Mouse (Mus musculus): ENCODE results near the gene Trnau1ap.

Gene Trnau1ap

DNA sequence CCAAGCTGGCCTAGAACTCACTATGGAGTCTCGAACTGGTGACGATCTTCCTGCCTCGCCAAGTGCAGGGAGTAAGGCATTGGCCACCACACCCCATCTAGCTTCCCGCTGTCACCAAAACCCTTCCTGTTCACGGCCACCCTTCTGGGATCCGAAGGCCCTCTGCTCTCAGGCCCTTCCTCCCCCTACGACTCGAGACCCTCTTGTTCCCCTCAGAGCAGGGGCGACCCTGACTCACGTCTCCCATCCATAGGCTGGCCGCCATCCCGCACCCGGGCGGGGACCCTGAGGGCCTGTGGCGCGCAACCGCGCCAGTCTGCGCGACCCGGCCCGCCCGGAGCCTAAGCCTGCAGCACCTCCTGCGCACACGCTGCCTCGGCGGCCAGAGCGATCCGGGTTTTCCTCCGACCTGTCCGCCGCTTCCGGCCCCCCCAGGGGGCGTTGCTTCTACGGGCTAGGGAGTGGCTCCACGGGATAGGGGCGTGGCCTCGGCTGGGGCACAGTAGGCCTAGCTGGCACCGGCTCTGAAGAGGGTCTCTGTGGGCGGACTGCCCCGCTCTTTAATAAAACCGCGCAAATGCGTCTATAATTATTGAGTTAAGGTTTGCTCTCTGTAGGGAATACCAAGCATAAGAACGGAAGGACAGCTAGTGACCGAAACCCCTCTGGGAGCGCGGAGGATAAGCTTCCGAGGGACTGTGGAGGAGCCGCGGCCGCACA is at the start of gene Trnau1ap:
TSS of gene Trnau1ap (minus strand) at position 424 of the 720 bp plus-strand sequence.
- in situ Hi-C loops (cut with MboI) = no loop called here

DNA sequence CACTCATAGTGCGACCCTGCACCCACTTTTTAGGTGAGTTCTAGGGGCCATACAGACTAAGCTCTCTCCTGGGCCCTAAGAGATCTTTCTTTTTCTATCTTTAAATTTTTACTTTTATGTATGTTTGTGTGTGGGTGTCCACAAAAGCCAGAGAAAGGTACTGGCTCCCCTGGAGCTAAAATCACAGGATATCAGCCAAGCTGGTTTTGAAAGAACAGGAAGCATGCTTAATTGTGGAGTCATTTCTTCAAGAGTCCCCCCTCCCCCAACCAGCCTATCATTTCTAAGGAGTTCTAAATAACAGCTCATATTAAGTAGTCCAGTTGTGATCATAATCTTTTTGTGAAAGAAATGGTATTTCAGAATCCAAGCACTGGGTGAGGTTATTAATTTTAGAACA is 44.5 kb upstream of the Trnau1ap start:
- in situ Hi-C loops (cut with MboI) = no loop called here

- in situ Hi-C loops (cut with MboI) = no loop called here
Measured at GRCm38 (mm10) chr4:132369953-132370750, 40.8 kb upstream of the Trnau1ap start.

DNA sequence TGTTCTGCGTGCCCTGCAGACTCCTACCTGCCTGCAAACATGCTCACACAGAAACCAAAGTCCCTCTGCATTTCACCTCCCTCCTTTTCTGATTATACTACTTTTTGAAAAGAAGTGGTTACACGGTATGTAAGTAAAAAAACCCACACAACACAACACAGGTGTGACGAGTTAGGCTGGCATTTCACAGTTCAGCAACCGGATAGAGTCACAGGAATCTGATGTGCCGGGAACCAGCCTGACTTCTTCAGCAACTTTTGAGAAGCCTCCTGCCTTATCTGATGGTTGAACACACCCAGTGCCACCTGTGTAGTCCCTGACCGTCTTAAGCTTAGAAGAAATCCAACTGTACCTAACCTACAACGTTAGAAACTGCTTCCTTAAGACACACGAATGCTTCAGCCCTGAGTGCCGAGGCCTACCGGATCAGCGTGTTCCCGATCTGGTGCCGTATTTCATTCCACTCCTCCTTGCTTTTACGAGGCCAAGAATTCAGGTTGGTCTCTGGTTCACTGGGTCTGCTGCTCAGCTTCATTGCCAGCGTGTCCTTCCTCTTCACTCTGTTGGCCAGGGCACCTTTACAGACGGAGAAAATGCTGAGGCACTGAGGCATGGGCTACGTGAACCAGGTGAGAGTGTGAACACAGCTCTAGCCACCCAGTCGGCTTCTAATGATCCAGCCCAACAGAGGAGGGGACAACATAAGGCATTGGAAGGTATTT is 38.3 kb upstream of the Trnau1ap start:
- in situ Hi-C loops (cut with MboI) = no loop called here

DNA sequence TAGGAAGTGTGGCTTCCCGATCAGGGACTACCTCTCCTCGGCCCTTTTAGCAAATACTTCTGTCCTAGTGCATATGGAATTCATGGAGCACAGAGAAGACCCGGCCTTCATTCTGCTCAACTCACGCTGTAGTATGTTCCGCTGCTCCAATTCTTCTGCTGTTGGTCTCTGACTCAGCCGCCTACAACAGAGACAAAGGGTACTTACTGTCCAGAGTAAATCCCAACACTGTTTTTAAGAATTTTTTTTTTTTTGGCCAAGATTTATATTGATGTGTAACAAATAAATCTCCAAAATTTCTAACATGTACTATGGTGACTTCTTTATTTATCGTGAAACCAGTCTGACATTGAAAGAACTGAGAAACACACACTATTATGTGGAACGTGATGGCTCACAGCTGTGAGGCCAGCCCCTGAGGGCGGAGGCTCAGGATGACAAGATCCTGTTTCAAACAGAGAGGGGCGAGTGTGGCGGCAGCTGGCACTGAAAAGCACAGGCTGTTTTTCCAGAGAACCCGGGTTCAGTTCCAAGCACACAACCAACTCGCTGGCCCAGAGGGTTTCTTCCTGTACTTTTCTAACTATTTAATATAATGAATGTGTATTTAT is 36.2 kb upstream of the Trnau1ap start:
- in situ Hi-C loops (cut with MboI) = no loop called here

DNA sequence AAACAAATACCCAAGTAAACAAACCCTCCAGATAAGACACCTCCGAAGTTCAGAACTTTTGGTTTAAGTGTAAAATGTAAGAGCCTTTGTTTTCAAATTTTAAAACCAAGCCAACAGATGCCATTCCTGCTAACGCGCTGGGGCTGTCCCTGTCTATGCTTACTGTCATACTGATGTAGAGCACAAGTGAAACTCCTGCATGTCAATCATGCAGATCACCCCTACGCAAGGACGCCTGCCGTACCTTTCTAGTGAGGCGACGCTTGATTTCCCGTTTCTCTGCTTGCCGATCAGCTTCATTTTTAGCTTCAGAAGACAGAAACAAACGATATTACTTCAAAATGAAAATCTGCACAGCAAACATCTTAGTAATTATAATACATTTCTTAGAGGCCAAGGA is 34.1 kb upstream of the Trnau1ap start:
- in situ Hi-C loops (cut with MboI) = no loop called here

DNA sequence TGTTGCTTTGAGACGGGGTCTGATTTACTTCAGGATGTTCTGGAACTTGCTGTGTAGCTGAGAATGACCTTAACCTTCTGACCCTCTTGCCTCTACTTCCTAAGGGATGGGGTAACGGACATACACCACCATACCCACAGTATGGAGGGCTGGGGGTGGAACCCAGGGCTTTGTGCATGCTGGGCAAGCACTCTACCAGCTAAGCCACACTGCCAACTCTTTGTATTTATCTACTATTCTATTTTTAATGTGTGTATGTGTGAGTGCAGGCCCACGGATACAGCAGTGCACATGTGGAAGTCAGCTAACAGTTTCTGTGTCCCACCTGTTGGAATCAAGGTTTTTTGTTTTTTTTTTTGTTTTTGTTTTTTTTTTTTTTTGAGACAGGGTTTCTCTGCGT is 30.2 kb upstream of the Trnau1ap start:
- in situ Hi-C loops (cut with MboI) = no loop called here

DNA sequence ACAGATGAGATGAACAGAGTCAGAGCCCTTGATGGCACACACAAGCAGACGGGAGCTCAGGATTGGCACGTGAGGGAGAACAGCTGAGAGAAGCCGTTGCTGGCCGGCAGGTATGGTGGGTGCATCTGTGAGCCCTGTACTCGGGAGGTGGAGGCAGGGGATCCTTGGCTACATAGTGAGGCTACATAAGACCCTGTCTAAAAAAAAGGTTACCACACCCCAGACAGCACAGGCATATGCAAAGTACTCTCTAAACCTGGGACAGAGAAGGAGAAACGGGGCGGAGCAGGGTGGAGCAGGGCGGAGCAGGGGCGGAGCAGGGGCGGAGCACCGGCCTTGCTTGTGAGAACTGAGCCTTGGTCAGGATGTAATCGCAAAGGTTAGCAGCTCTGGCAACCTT is 26.8 kb upstream of the Trnau1ap start:
- in situ Hi-C loops (cut with MboI) = no loop called here

DNA sequence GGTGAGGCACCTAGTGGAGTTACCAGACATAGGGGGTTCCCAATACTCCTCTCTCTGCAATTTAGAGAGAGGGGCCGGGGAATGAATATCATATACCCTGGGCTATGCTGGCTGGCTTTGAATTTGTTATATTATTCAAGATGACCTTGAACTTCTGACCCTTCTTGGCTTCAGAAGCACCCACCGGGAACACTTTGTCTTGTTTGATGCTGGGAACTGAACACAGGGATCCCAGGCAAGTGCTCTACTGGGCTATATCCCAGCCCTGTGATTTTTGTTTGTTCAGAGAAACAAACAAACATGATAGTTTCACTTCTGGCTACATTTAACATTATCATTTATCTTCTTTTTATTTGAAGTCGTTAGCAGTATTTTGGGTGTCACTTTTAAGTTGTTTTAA is 26.1 kb upstream of the Trnau1ap start:
- in situ Hi-C loops (cut with MboI) = no loop called here

DNA sequence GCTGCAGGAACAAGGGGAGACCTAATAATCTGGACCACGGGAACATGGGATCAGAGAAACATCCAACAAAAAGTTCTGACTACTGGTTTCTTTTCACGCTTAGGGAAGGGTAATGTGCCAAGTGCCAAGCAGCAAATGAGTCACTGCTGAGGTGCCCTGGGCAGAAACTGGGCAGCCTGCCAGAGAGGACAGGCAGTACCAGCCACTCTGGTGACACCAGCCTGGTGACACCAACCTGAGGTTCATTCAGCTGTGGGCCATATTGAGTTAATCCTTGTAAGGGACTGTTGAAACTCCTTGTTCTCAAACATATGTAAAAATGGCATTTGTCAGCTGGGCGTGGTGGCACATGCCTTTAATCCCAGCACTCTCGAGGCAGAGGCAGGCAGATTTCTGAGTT is 25.2 kb upstream of the Trnau1ap start:
- in situ Hi-C loops (cut with MboI) = no loop called here

GRCm38 (mm10) chr4:132353481-132353885 is 24.1 kb upstream of the Trnau1ap start, which contains the start of gene Rcc1:
Gene Rcc1, minus strand, starts transcription at chr4:132353605.
- in situ Hi-C loops (cut with MboI) = no loop called here

DNA sequence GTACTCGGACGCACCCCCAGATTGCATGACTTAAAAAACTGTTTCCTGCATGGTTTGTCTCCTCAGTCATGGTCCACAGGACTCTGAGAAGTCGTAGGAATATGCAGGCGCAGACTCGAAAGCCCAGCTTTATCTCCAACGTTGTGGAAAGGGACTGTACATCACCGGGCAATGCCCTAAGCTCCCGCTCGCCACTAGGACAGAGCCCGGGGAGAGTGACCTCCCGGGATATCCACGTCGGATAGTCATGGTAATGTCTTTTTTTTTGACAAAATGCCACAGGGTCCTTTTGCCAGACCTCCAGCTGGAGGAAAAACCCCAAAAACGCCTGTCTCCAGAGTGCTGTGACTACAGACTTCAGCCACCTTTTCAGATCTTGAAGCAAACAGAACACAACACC is 23.4 kb upstream of the Trnau1ap start:
- in situ Hi-C loops (cut with MboI) = no loop called here

GRCm38 (mm10) chr4:132351401-132351800 is 22.1 kb upstream of the Trnau1ap start:
- in situ Hi-C loops (cut with MboI) = no loop called here

DNA sequence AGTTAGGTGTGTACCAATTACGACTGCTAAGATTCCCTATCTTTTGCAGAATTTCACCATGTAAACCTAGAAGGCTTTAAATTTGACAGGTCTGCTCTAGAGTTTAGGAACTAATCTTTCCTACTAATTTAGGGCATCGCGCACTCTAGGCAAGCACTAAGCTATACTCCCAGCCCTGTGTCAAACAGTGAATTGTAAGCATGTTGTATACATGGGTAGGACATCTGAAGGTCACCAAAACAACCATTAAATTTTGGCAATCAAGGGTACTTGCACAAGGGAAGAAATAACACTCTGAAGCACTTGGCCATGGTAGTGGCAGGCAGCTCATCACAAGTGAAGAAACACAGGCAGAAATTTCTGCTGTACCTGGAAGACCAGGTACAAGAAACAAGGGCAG is 21.5 kb upstream of the Trnau1ap start:
- in situ Hi-C loops (cut with MboI) = no loop called here

DNA sequence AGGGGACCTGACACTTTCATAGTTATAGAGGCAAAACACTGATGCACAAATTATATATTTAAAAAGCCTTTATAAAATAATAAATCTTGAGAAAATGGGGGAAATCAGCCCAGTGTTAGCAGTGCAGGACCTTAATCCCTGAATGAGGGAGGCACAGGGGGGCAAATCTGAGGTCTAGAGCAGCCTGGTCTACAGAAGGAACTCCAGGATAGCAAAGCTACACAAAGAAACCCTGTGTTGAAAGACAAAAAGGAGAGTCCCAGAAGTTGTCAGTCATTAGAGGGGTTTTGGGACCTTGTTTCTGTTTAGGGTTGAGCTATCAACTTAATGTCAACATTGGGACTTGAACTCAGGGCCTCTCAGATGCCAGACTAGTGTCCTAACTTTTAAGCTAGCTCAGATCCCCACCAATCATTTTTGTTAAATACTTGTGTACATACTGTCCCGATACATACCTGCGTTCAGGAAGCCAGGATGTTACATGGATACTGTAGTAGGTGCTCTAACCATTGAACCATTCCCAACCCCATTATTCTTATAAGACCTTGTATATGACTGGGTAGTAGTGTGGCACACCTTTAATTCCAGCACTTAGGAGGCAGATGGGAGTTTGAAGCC is 20.9 kb upstream of the Trnau1ap start:
- in situ Hi-C loops (cut with MboI) = no loop called here

DNA sequence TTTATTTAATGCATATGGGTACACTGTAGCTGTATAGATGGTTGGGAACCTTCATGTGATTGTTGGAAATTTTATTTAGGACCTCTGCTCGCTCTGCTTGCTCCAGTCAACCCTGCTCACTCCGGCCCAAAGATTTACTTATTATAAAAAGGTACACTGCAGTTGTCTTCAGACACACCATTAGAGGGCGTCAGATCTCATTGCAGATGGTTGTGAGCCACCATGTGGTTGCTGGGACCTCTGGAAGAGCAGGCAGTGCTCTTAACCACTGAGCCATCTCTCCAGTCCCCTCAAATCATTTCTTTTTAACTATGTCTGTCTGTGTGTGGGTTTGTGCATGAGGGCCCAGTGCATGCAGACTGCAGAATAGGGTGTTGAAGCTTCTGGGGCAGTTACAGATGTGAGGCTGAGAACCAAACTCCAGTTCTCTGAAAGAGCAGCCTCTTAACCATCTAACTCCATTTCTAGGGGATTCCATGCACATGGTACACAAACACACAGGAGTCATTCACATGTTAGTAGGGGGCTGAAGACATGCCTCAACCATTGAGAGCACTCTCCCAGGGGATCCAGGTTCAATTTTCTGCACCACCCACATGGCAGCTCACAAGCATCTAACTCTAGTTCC is 20.3 kb upstream of the Trnau1ap start:
- in situ Hi-C loops (cut with MboI) = loop anchor here (10.0 kb wide), 1 partner anchor 135 kb away; the partner anchor contains the start of gene Ythdf2

GRCm38 (mm10) chr4:132346661-132347060 is 17.3 kb upstream of the Trnau1ap start:
- in situ Hi-C loops (cut with MboI) = loop anchor here (10.0 kb wide), 1 partner anchor 132 kb away; the partner anchor contains the start of gene Ythdf2

DNA sequence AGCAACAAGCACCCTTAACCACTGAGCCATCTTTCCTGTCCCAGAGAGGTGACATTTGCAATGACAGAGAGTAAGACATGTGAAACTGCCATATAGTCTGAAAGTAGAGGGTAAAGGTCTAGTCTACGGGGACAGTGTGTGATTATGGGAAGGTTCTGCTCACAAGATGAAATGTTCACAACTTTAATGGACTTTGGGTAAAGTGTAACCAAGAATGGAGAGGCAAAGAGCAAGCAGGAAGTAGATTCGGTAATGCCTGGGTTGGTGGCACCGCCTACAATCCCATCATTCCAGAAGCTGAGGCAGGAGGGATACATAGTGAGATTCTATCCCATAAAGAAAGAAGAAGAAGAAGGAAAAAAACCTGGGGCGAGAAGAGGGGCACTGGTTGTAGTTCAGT is 16.9 kb upstream of the Trnau1ap start:
- in situ Hi-C loops (cut with MboI) = loop anchor here (10.0 kb wide), 1 partner anchor 131 kb away; the partner anchor contains the start of gene Ythdf2

DNA sequence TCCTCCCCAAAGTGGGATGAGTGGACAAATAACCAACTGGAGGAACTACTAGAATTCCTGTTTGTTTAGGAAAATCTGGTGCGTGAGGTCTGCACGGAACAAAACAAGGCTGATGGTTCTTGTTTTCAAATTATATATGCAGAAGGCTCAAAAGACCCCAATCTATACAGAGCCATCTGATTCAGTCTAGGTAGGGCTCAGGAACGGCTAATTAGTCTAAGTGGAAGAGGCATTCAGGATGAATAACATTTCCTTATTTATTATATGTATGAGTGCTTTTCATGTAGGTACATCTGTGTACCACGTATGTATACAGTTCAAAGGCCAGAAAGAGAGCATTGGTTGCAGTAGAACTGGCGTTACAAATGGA is 16.5 kb upstream of the Trnau1ap start:
- in situ Hi-C loops (cut with MboI) = loop anchor here (10.0 kb wide), 1 partner anchor 131 kb away; the partner anchor contains the start of gene Ythdf2

- in situ Hi-C loops (cut with MboI) = loop anchor here (10.0 kb wide), 1 partner anchor 130 kb away; the partner anchor contains the start of gene Ythdf2
Measured at GRCm38 (mm10) chr4:132345135-132345842, 16.0 kb upstream of the Trnau1ap start.
